Comparison of ENCODE assay signal across 8 mouse cellular contexts in the genomic region with DNA sequence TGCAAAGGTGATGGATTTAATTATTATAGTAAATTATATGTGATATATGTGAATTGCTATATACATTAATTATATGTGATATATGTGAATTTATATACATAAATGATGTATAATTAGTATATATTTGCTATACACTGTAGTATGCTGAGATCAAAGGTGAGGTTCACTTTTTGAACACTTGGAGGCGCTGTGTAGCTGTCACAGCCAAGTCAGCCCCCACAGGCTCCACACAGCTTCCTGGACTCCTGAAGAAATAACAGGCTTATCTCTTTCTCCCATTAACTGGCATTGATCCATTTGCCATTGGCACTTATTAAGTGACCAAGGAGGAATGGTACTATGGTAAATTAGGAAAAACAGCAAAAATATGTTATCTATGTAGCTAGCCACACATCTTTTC.
DNase-seq lines count a peak whose midpoint lies in the region; ATAC-seq and TF ChIP-seq lines count a peak whose summit lies in the region.
"Had no signal": no experiment of that assay in that cellular context is flagged by ENCODE, and none has a peak within 500 bp of the region (broad histone marks: within the 10 kb centered on the region; RNA-seq: fewer than 3 reads in every experiment).

No protein-coding gene starts in this region.

- H3K9ac ChIP-seq in liver, adult 2 months (ENCODE audit: low read depth, low read length) = no peak overlapping the region
- H3K9ac ChIP-seq: liver, embryonic 13.5 days had no signal

- no peaks in the 10 kb centered on the region for H3K27me3 ChIP-seq in liver, adult 2 months (ENCODE audit: control insufficient read depth, insufficient read depth, low read length)
- H3K27me3 ChIP-seq: liver, embryonic 13.5 days had no signal

- DNase-seq in liver, adult 2 months (ENCODE audit: extremely low read depth, low read depth, low spot score) = no peak
- no peak for DNase-seq in liver
- DNase-seq in ZHBTc4 (ENCODE audit: low read depth, low spot score) = peak; percentile 50
- peak; percentile 35 for DNase-seq in embryo, embryonic 11.5 days (ENCODE audit: low read depth, low spot score)
- peak; percentile 34 for DNase-seq in lung, postnatal 10 days
- no peak for DNase-seq in thymus, adult 18-20 months
- DNase-seq: liver, embryonic 13.5 days had no signal

- peak; percentile 30 for TF ChIP-seq CTCF in liver, adult 2 months (IDR thresholded peaks at IDR 0.05; ENCODE audit: low read depth, low read length)

- no peaks in the 10 kb centered on the region for H3K4me1 ChIP-seq in liver, adult 2 months (ENCODE audit: control insufficient read depth, insufficient read depth, low read length)
- H3K4me1 ChIP-seq: liver, embryonic 13.5 days had no signal

- WGBS in liver, adult 2 months = 36% methylated on average over 1 of the region's 1 CpGs

- no peaks in the 10 kb centered on the region for H3K79me2 ChIP-seq in liver, adult 2 months (ENCODE audit: control insufficient read depth, insufficient read depth, low read length)

- no peak overlapping the region for H3K27ac ChIP-seq in liver, adult 2 months (replicated peaks; ENCODE audit: insufficient read depth, low read depth, low read length)
- H3K27ac ChIP-seq: liver, embryonic 13.5 days had no signal

- TF ChIP-seq POLR2A in liver, adult 2 months (IDR thresholded peaks at IDR 0.05; ENCODE audit: extremely low read depth, insufficient read depth, low read length) = no peak

- no peak for ATAC-seq in erythroblast, adult 5-6 weeks (replicated peaks; ENCODE audit: low FRiP score, poor library complexity, severe bottlenecking)

- no peak overlapping the region for H3K4me3 ChIP-seq in liver, adult 2 months (ENCODE audit: insufficient read depth, low read depth, low read length)
- H3K4me3 ChIP-seq: liver, embryonic 13.5 days had no signal

- no peaks in the 10 kb centered on the region for H3K36me3 ChIP-seq in liver, adult 2 months (ENCODE audit: control insufficient read depth, insufficient read depth, low read length)
- H3K36me3 ChIP-seq: liver, embryonic 13.5 days had no signal

Comparison
In these comparisons a context has a peak if more than half of its experiments do, and no peak if none do; other contexts are left out.
1. DNase-seq: peak in ZHBTc4 (single experiment), embryo, embryonic 11.5 days (single experiment) and lung, postnatal 10 days (single experiment); none in liver, adult 2 months (single experiment), liver (single experiment) and thymus, adult 18-20 months (0 of 2).